Mouse (Mus musculus) limb, embryonic 11.5 days (tissue): ENCODE measurements at regions not wholly inside any gene's neighbourhood (a gene's known extent, or its start where the extent isn't known, plus 50 kb on each side); places are given as distances from the start of the nearest gene placed in this dataset.

Experiments
- ATAC-seq: fragments of 200-750 bp; cut with Nextera tagmentation; 2 replicates; pipeline ENCODE4 v1.8.0; 2017; ENCODE audit warnings: low read depth; ENCODE audit not compliant: insufficient number of reproducible peaks, low FRiP score, low TSS enrichment
- DNase-seq: peaks from one replicate; pipeline ENCODE4 v3.0.0-alpha.2; 2015; ENCODE audit warnings: low spot score
- H3K27ac ChIP-seq: fragments of 300-500 bp; sonication (generic); replicated peaks from 2 replicates; pipeline ENCODE4 v1.5.1; 2014; ENCODE audit warnings: low read depth, mild to moderate bottlenecking, low read length
- H3K27me3 ChIP-seq: fragments of 300-500 bp; sonication (generic); 2 replicates; pipeline ENCODE4 v1.6.1; 2014; ENCODE audit warnings: mild to moderate bottlenecking, low read length, mixed read lengths; ENCODE audit not compliant: control insufficient read depth, insufficient read depth
- H3K36me3 ChIP-seq: fragments of 300-500 bp; sonication (generic); 2 replicates; pipeline ENCODE4 v1.6.1; 2014; ENCODE audit warnings: mild to moderate bottlenecking, low read length, moderate library complexity, mixed read lengths; ENCODE audit not compliant: control insufficient read depth, insufficient read depth
- H3K4me1 ChIP-seq: fragments of 300-500 bp; sonication (generic); 2 replicates; pipeline ENCODE4 v1.6.1; 2014; ENCODE audit warnings: low read length, mixed read lengths; ENCODE audit not compliant: control insufficient read depth, insufficient read depth
- H3K4me2 ChIP-seq: fragments of 300-500 bp; sonication (generic); 2 replicates; pipeline ENCODE4 v1.6.1; 2014; ENCODE audit warnings: low read depth, mild to moderate bottlenecking, moderate library complexity; ENCODE audit not compliant: severe bottlenecking
- H3K4me3 ChIP-seq: fragments of 300-500 bp; sonication (generic); 2 replicates; pipeline ENCODE4 v1.5.1; 2014; ENCODE audit warnings: low read depth, low read length
- H3K9ac ChIP-seq: fragments of 300-500 bp; sonication (generic); 2 replicates; pipeline ENCODE4 v1.6.1; 2014; ENCODE audit warnings: mild to moderate bottlenecking, low read length
- H3K9me3 ChIP-seq: fragments of 300-500 bp; sonication (generic); 2 replicates; pipeline ENCODE4 v1.6.1; 2016; ENCODE audit warnings: low read length; ENCODE audit not compliant: control insufficient read depth
- WGBS: fragments of 180-500 bp; shearing (Covaris S2); extraction: QIAGEN DNeasy Blood & Tissue Kit; methylation state at CpG from one replicate; pipeline ENCODE4 v1.1.7; 2014; 5-methylcytosine and 5-hydroxymethylcytosine counted together

GRCm38 (mm10) chr7:125254302-125254701 lies 190.2 kb upstream of the Kdm8 start:
- 0 out of 2 replicates have a peak, but pooled peaks cover 2% of the 10 kb centered on the region for H3K4me1 ChIP-seq
- no peaks in the 10 kb centered on the region for H3K36me3 ChIP-seq
- no peak overlapping the region for H3K27ac ChIP-seq
- no peak for ATAC-seq
- WGBS = 28% methylated on average over 4 of the region's 4 CpGs
- H3K9me3 ChIP-seq = no peaks in the 10 kb centered on the region
- no peak overlapping the region for H3K4me2 ChIP-seq
- H3K9ac ChIP-seq = no peak overlapping the region
- no peaks in the 10 kb centered on the region for H3K27me3 ChIP-seq
- H3K4me3 ChIP-seq = no peak overlapping the region
- peak; percentile 29 for DNase-seq

- no peak for ATAC-seq
- no peak for DNase-seq
- Histone ChIP-seq H3K4me2 (no peak overlapping the region), H3K27me3 (no peaks in the 10 kb centered on the region), H3K4me3 (no peak overlapping the region), H3K4me1 (no peaks in the 10 kb centered on the region), H3K27ac (no peak overlapping the region), H3K36me3 (no peaks in the 10 kb centered on the region), H3K9ac (no peak overlapping the region), H3K9me3 (no peaks in the 10 kb centered on the region)
Measured at GRCm38 (mm10) chr7:125259016-125259415, 185.5 kb upstream of the Kdm8 start.

- WGBS = 83% methylated on average over 2 of the region's 2 CpGs
- no peaks in the 10 kb centered on the region for H3K36me3 ChIP-seq
- no peak for DNase-seq
- no peak for ATAC-seq
- H3K27ac ChIP-seq = no peak overlapping the region
- H3K4me1 ChIP-seq = no peaks in the 10 kb centered on the region
- H3K9me3 ChIP-seq = no peaks in the 10 kb centered on the region
- no peak overlapping the region for H3K4me3 ChIP-seq
- no peak overlapping the region for H3K9ac ChIP-seq
- H3K27me3 ChIP-seq = no peaks in the 10 kb centered on the region
- H3K4me2 ChIP-seq = no peak overlapping the region
Measured at GRCm38 (mm10) chr7:125262133-125262532, 182.3 kb upstream of the Kdm8 start.

- Histone ChIP-seq H3K36me3 (no peaks in the 10 kb centered on the region), H3K4me3 (no peak overlapping the region), H3K9ac (no peak overlapping the region), H3K4me2 (no peak overlapping the region), H3K9me3 (no peaks in the 10 kb centered on the region), H3K27ac (no peak overlapping the region), H3K27me3 (no peaks in the 10 kb centered on the region), H3K4me1 (no peaks in the 10 kb centered on the region)
- 73% methylated on average over 12 of the region's 12 CpGs for WGBS
- ATAC-seq (0 out of 2 replicates have a peak, but pooled peaks have one; percentile 24), DNase-seq (no peak)
Measured at GRCm38 (mm10) chr7:125262672-125263365, 181.7 kb upstream of the Kdm8 start.

- H3K4me2 ChIP-seq = no peak overlapping the region
- no peaks in the 10 kb centered on the region for H3K9me3 ChIP-seq
- H3K4me3 ChIP-seq = no peak overlapping the region
- no peaks in the 10 kb centered on the region for H3K4me1 ChIP-seq
- no peak overlapping the region for H3K27ac ChIP-seq
- H3K27me3 ChIP-seq = no peaks in the 10 kb centered on the region
- WGBS = 70% methylated on average over 2 of the region's 2 CpGs
- no peak for ATAC-seq
- no peaks in the 10 kb centered on the region for H3K36me3 ChIP-seq
- no peak overlapping the region for H3K9ac ChIP-seq
- DNase-seq = no peak
Measured at GRCm38 (mm10) chr7:125263756-125264155, 180.7 kb upstream of the Kdm8 start.

- Histone ChIP-seq H3K4me3 (no peak overlapping the region), H3K9me3 (no peaks in the 10 kb centered on the region), H3K9ac (no peak overlapping the region), H3K36me3 (no peaks in the 10 kb centered on the region), H3K4me2 (no peak overlapping the region), H3K4me1 (no peaks in the 10 kb centered on the region), H3K27ac (no peak overlapping the region), H3K27me3 (no peaks in the 10 kb centered on the region)
- 57% methylated on average over 3 of the region's 3 CpGs for WGBS
- ATAC-seq (no peak), DNase-seq (no peak)
Measured at GRCm38 (mm10) chr7:125270711-125271110, 173.8 kb upstream of the Kdm8 start.

GRCm38 (mm10) chr7:125271356-125271755 lies 173.1 kb upstream of the Kdm8 start:
- no peak for DNase-seq
- no peak for ATAC-seq
- Histone ChIP-seq H3K9me3 (no peaks in the 10 kb centered on the region), H3K9ac (no peak overlapping the region), H3K4me2 (no peak overlapping the region), H3K4me3 (no peak overlapping the region), H3K4me1 (no peaks in the 10 kb centered on the region), H3K36me3 (no peaks in the 10 kb centered on the region), H3K27ac (no peak overlapping the region), H3K27me3 (no peaks in the 10 kb centered on the region)
- WGBS = 81% methylated on average over 4 of the region's 4 CpGs

GRCm38 (mm10) chr7:125281371-125281770 lies 163.1 kb upstream of the Kdm8 start:
- ATAC-seq = no peak
- WGBS = 77% methylated on average over 3 of the region's 3 CpGs
- no peak for DNase-seq

GRCm38 (mm10) chr7:125295226-125295625 lies 149.2 kb upstream of the Kdm8 start:
- DNase-seq (no peak), ATAC-seq (no peak)
- 79% methylated on average over 2 of the region's 2 CpGs for WGBS
- no peaks in the 10 kb centered on the region for H3K27me3 ChIP-seq
- H3K9ac ChIP-seq = no peak overlapping the region
- no peaks in the 10 kb centered on the region for H3K9me3 ChIP-seq
- H3K36me3 ChIP-seq = no peaks in the 10 kb centered on the region
- no peak overlapping the region for H3K4me2 ChIP-seq
- no peaks in the 10 kb centered on the region for H3K4me1 ChIP-seq
- H3K4me3 ChIP-seq = no peak overlapping the region
- H3K27ac ChIP-seq = no peak overlapping the region

More at GRCm38 (mm10) chr7:125281371-125281770, 163.1 kb upstream of the Kdm8 start:
- H3K4me3 ChIP-seq = no peak overlapping the region
- H3K4me1 ChIP-seq = no peaks in the 10 kb centered on the region
- H3K36me3 ChIP-seq = no peaks in the 10 kb centered on the region
- H3K4me2 ChIP-seq = no peak overlapping the region
- H3K27ac ChIP-seq = no peak overlapping the region
- no peaks in the 10 kb centered on the region for H3K27me3 ChIP-seq
- no peaks in the 10 kb centered on the region for H3K9me3 ChIP-seq
- no peak overlapping the region for H3K9ac ChIP-seq
